Mouse (Mus musculus): ENCODE results near the gene March5. TPM values are rescaled to one million over a fixed set of nuclear protein-coding genes. Genes with fewer than 3 reads are reported as not detected.

Gene March5
- total RNA-seq (2023), result 61.3 TPM

GRCm38 (mm10) chr19:37207303-37208175, at the start of gene March5:
TSS of gene March5 (plus strand) at chr19:37207543.

GRCm38 (mm10) chr19:37208176-37208755, 923 bp downstream of the March5 start, which contains the start of gene Cpeb3:
TSS of gene Cpeb3 (minus strand) at chr19:37208601.

Other genes starting within 250 kb of the March5 start
- gene Cpeb3, start 1.1 kb downstream of the March5 start, total RNA-seq (2023), result 2.0 TPM
- gene Ide, start 130.3 kb downstream of the March5 start, total RNA-seq (2023), result 35.9 TPM
- gene Kif11, start 168.9 kb downstream of the March5 start, total RNA-seq (2023), result 1.1 TPM
- gene Hhex, start 227.3 kb downstream of the March5 start, total RNA-seq (2023), result 7.4 TPM